Comparison of ENCODE assay signal across 29 mouse cellular contexts in genomic region chr1:59094705-59095104, GRCm38 (mm10). TPM values are rescaled to one million over a fixed set of nuclear protein-coding genes. Genes with fewer than 3 reads are reported as not detected.
DNase-seq lines count a peak whose midpoint lies in the region; TF ChIP-seq lines count a peak whose summit lies in the region.
"Had no signal": no experiment of that assay in that cellular context is flagged by ENCODE, and none has a peak within 500 bp of the region (broad histone marks: within the 10 kb centered on the region; RNA-seq: fewer than 3 reads in every experiment).

Gene C2cd6 (minus strand): TSS chr1:59094900.

- H3K9me3 ChIP-seq in ES-E14 (ENCODE audit: control insufficient read depth, insufficient read depth, low read depth, low read length), result no peaks in the 10 kb centered on the region
- H3K9me3 ChIP-seq: embryonic facial prominence, embryonic 13.5 days; embryonic facial prominence, embryonic 15.5 days; forebrain, embryonic 12.5 days had no signal

- in situ Hi-C loops in ES-E14 (cut with MboI; ENCODE audit: low sequenced_read_pairs in 2 of 2, unreplicated experiment in 2 of 2), result no loop called here

- DNase-seq in testis, postnatal 10 days (ENCODE audit: low spot score), result no peak
- no peak for DNase-seq in ES-E14 (ENCODE audit: low read depth, low spot score)
- DNase-seq in ZHBTc4 (ENCODE audit: low read depth, low spot score), result peak; percentile 42
- DNase-seq in adrenal gland, postnatal 10 days, result no peak
- no peak for DNase-seq in urinary bladder, postnatal 4 days (ENCODE audit: low spot score in 2 of 2)
- DNase-seq in T-cell, adult 2 months (ENCODE audit: low spot score), result no peak
- DNase-seq: adrenal gland, adult 8-10 months; adrenal gland, postnatal 25 days; B cell, adult 2 months; cerebellum, adult 11 months; cerebellum, adult 18-20 months; cerebellum, adult 8-10 months; cerebellum, adult 9-11 months; cerebellum, postnatal 14 days; cerebellum, postnatal 36 days; embryo, embryonic 11 days had no signal

- no peak within 1 kb of the TSS for H3K9ac ChIP-seq in ES-E14 (ENCODE audit: insufficient read depth, low read depth, low read length, poor library complexity, severe bottlenecking)
- H3K9ac ChIP-seq: embryonic facial prominence, embryonic 13.5 days; embryonic facial prominence, embryonic 15.5 days; forebrain, embryonic 12.5 days had no signal

- TF ChIP-seq CTCF in testis, adult 2 months (IDR thresholded peaks at IDR 0.05; ENCODE audit: control insufficient read depth, insufficient read depth, insufficient replicate concordance, low read depth, low read length), result no peak

- H3K36me3 ChIP-seq in testis, adult 2 months (ENCODE audit: control insufficient read depth, insufficient read depth, low read length), result peaks cover 1% of the 10 kb centered on the region; the same call in 1 of the 2 replicates
- peaks cover 5% of the 10 kb centered on the region; the same call in 1 of the 2 replicates for H3K36me3 ChIP-seq in ES-E14 (ENCODE audit: control insufficient read depth, insufficient read depth, low read length, poor library complexity, severe bottlenecking)
- H3K36me3 ChIP-seq: embryonic facial prominence, embryonic 13.5 days; embryonic facial prominence, embryonic 15.5 days had no signal

- peak; percentile 71; the same call in 1 of the 2 replicates for TF ChIP-seq POLR2A in testis, adult 2 months (IDR thresholded peaks at IDR 0.05; ENCODE audit: control insufficient read depth, low read depth, low read length)

- H3K4me3 ChIP-seq in testis, adult 2 months (ENCODE audit: control insufficient read depth, low read depth, low read length), result peak within 1 kb of the TSS; percentile 97
- H3K4me3 ChIP-seq in ES-E14 (ENCODE audit: insufficient read depth in 1 of 2, low read depth in 1 of 2, low read length in 2 of 2, poor library complexity in 1 of 2, severe bottlenecking in 1 of 2), result no peak within 1 kb of the TSS
- H3K4me3 ChIP-seq: embryonic facial prominence, embryonic 13.5 days; embryonic facial prominence, embryonic 15.5 days; erythroblast, embryonic 14.5 days; forebrain, embryonic 10.5 days; forebrain, embryonic 12.5 days had no signal

- H3K27me3 ChIP-seq in testis, adult 2 months (ENCODE audit: control insufficient read depth, insufficient read depth, low read length), result no peaks in the 10 kb centered on the region
- H3K27me3 ChIP-seq: embryonic facial prominence, embryonic 13.5 days; embryonic facial prominence, embryonic 15.5 days; forebrain, embryonic 12.5 days had no signal

- H3K4me1 ChIP-seq in testis, adult 2 months (ENCODE audit: control insufficient read depth, insufficient read depth, low read length), result peaks cover 2% of the 10 kb centered on the region
- peaks cover 0 to 6% of the 10 kb centered on the region in 2 experiments; a peak in 1 of 4 replicates for H3K4me1 ChIP-seq in ES-E14 (ENCODE audit: control insufficient read depth in 2 of 2, insufficient read depth in 2 of 2, low read length in 2 of 2, poor library complexity in 1 of 2)
- H3K4me1 ChIP-seq: embryonic facial prominence, embryonic 13.5 days; embryonic facial prominence, embryonic 15.5 days; forebrain, embryonic 10.5 days; forebrain, embryonic 12.5 days had no signal

- H3K27ac ChIP-seq in testis, adult 2 months (ENCODE audit: control insufficient read depth, insufficient read depth, low read depth, low read length), result peak within 1 kb of the TSS; percentile 97
- no peak within 1 kb of the TSS for H3K27ac ChIP-seq in ES-E14 (ENCODE audit: insufficient read depth, low read depth, low read length, poor library complexity, severe bottlenecking)
- H3K27ac ChIP-seq: embryonic facial prominence, embryonic 13.5 days; embryonic facial prominence, embryonic 15.5 days; forebrain, embryonic 10.5 days; forebrain, embryonic 12.5 days had no signal

TF ChIP-seq in ES-E14, 5 proteins besides CTCF, POLR2A, EP300 and RAD21:
- TF ChIP-seq CHD2 (IDR thresholded peaks at IDR 0.05; ENCODE audit: low read depth, low read length) (no peak), ZC3H11A (IDR thresholded peaks at IDR 0.05; ENCODE audit: borderline replicate concordance, low read depth, low read length) (no peak), ZNF384 (IDR thresholded peaks at IDR 0.05; ENCODE audit: low read depth, low read length) (no peak), HCFC1 (IDR thresholded peaks at IDR 0.05; ENCODE audit: borderline replicate concordance, insufficient read depth, low read length) (no peak), MAFK (IDR thresholded peaks at IDR 0.05; ENCODE audit: insufficient read depth, low read depth, low read length) (0 out of 2 replicates have a peak, but pooled peaks have one; percentile 38)

RNA-seq across cellular contexts. Expression of gene C2cd6, which starts in this region (rescaled TPM):
- 80.0 and 90.1 TPM in 2 replicates for polyA plus RNA-seq in testis, adult 2 months (2012; rRNA removed)
- 0.22 TPM in 1 of 2 replicates, not detected in the other for total RNA-seq in ES-E14 (2012; rRNA removed)
- not detected for total RNA-seq in adrenal gland, postnatal 10 days (2021)
- total RNA-seq: adrenal gland, adult 18-20 months; adrenal gland, adult 8-10 months; adrenal gland, postnatal 25 days; adrenal gland, postnatal 4 days; common myeloid progenitor, adult 5-6 weeks; MEL had no signal
- polyA plus RNA-seq: embryonic facial prominence, embryonic 11.5 days; embryonic facial prominence, embryonic 13.5 days; embryonic facial prominence, embryonic 15.5 days; erythroblast, embryonic 14.5 days; forebrain, embryonic 16.5 days; frontal cortex, adult 2 months had no signal
